Mouse (Mus musculus) limb, embryonic 10.5 days (tissue): ENCODE results near the gene Wwc2. TPM values are rescaled to one million over a fixed set of nuclear protein-coding genes. Genes with fewer than 3 reads are reported as not detected.

Experiments
- DNase-seq: peaks from one replicate; pipeline ENCODE4 v3.0.0-alpha.2; 2017; ENCODE audit warnings: low spot score
- H3K27ac ChIP-seq: fragments of 300-500 bp; sonication (generic); 2 replicates; pipeline ENCODE4 v1.5.1; 2016; ENCODE audit warnings: mild to moderate bottlenecking
- H3K27me3 ChIP-seq: fragments of 300-500 bp; sonication (generic); 2 replicates; pipeline ENCODE4 v1.6.1; 2016; ENCODE audit warnings: low read depth, mild to moderate bottlenecking; ENCODE audit not compliant: poor library complexity, severe bottlenecking
- H3K36me3 ChIP-seq: fragments of 300-500 bp; sonication (generic); 2 replicates; pipeline ENCODE4 v1.6.1; 2016; ENCODE audit warnings: mild to moderate bottlenecking, moderate library complexity
- H3K4me1 ChIP-seq: fragments of 300-500 bp; sonication (generic); 2 replicates; pipeline ENCODE4 v1.6.1; 2016
- H3K4me3 ChIP-seq: fragments of 300-500 bp; sonication (generic); 2 replicates; pipeline ENCODE4 v1.5.1; 2016; ENCODE audit warnings: mild to moderate bottlenecking, moderate library complexity
- H3K9me3 ChIP-seq: fragments of 300-500 bp; sonication (generic); replicated peaks from 2 replicates; pipeline ENCODE4 v1.6.1; 2016; ENCODE audit warnings: mild to moderate bottlenecking
- WGBS: fragments of 180-500 bp; shearing (Covaris S2); methylation state at CpG from one replicate; pipeline ENCODE4 v1.1.7; 2016; 5-methylcytosine and 5-hydroxymethylcytosine counted together
- polyA plus RNA-seq: library from polyadenylated mRNA; unstranded; fragments of >200 nt; fragmentation: Nextera tagmentation; extraction: Ambion mirVana; gene quantifications from 2 replicates; pipeline ENCODE4 v1.2.1, GENCODE M21; 2016

Wwc2 gene
- polyA plus RNA-seq, 1 experiment from 2014 or later = 11.7 TPM

DNA sequence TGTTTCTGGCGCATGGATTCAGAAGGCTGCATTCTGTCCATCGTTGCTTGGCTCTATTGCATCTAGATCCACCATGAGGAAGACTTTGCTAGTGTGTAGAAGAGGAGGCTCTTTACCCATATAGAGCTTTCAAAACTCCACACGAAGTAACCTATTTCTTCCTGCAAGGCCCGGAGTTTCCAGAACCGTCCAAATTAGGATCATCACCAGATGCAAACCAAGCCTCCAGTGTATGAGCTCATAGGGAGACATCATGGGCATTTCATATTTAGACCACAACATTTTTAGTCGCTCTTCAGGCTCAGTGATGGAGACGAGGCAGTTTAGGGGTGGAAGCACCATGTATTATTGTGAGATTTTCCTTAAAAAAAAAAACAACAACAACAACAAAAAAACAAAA, 213.3 kb downstream of the Wwc2 start:
- no peaks in the 10 kb centered on the region for H3K9me3 ChIP-seq
- no peaks in the 10 kb centered on the region for H3K27me3 ChIP-seq
- 93% methylated on average over 7 of the region's 7 CpGs for WGBS

More for the DNA sequence above, 213.3 kb downstream of the Wwc2 start:
- H3K27ac ChIP-seq = no peak overlapping the region
- no peaks in the 10 kb centered on the region for H3K36me3 ChIP-seq
- no peak for DNase-seq
- no peak overlapping the region for H3K4me3 ChIP-seq
- 0 out of 2 replicates have a peak, but pooled peaks cover 5% of the 10 kb centered on the region for H3K4me1 ChIP-seq

Other genes with a start within 250 kb of the Wwc2 start
- gene Cldn24, start 168.8 kb downstream of the Wwc2 start, polyA plus RNA-seq = not detected in 2 replicates
- gene Cldn22, start 166.4 kb downstream of the Wwc2 start, polyA plus RNA-seq = not detected in 2 replicates
- 61.9 and 72.0 TPM in 2 replicates for gene Dctd, start 108.2 kb upstream of the Wwc2 start, polyA plus RNA-seq